Mouse (Mus musculus) adrenal gland, postnatal 25 days (tissue): ENCODE measurements at regions not wholly inside any gene's neighbourhood (a gene's known extent, or its start where the extent isn't known, plus 50 kb on each side); places are given as distances from the start of the nearest gene placed in this dataset.

Experiments
- DNase-seq: peaks from one replicate; pipeline ENCODE4 v3.0.0; 2021; ENCODE audit warnings: mixed read lengths

DNA sequence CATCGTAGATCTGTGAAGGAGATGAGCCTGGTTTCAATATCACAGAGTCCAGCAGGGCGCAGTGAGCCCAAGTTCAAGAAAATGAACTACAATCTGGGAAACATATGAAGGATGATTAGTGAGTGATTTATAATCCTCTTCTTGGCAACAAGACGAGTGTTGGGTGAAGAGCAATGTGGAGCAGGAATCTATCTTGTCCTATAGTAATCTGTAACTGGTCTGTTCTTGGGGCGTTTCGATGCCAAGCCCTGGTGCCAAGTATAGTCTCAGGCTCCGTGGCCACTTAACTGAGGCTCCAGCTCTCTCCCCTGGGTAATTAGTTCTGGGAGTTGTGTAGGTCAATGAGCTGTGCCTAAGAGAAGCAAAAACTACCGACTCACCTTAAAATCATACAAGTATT, 154.4 kb upstream of the Gorab start:
- DNase-seq: no peak

DNA sequence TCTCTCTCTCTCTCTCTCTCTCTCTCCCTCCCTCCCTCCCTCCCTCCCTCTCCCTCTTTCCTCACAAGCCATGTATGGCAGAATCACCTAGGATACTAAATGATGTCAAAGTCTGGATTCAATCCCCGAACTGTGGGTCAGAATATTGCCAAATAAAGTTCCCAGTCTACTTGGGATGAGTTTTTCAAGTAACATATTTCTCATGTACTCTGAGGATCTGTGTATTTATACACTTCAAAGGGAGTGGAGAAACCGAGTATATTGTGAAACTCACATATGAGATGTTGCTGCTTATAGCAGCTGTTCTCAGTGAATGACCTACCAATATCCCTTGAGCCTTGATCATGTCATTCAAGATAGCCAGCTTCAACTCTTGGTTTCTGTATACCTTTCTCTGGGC, 151.7 kb upstream of the Gorab start:
- no peak for DNase-seq

DNA sequence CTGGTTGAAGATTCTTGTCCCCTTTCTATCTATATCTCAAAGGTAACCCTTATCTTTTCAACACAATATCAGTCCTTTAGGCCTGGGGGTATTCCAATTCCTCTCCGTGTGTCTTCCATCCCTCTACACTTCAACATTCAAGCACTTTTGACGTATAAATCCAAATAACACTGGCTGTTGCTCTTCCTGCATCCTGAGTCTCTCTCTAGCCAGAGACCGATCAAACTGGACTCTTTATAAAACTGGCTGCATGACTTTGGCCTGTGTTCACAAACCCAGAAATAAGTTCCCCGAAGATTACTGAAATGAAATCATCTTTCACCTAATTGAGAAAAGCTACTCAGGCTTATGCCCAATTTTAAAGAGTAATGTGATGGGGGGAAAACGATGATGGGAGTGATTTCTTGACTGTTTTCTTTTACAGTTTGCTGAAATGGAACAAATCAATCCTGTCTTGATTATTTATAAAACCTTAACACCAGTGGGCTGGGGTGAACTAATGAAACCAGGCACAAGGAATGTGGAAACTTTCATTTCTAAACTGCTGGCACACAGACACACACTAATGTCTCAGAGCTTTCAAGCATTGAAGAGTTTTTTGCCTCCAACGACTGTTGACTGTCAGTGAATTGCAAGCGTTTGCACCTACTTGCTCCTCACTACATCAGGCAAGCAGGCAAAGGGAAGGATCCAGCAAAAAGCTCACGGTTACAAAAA, 135.5 kb upstream of the Gorab start:
- DNase-seq: no peak

DNA sequence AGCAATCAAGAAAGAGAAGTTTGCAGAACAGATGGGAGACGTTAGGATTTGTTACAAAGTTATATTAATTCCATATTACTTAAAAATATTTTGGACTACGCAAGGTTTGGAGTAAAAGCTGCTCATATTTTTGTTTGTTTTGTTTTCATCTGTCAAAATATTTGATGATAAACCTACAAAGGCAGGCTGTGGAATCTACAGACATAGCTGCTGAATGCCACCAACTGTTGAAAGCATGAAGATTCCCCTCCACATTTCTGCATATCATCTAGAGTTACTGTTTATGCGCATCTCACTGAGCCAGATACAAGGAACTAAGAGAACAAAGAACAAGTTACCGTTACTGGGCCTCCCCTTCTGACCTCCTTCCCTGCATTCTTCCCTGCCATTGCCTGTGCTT, 127.1 kb upstream of the Gorab start:
- no peak for DNase-seq

DNA sequence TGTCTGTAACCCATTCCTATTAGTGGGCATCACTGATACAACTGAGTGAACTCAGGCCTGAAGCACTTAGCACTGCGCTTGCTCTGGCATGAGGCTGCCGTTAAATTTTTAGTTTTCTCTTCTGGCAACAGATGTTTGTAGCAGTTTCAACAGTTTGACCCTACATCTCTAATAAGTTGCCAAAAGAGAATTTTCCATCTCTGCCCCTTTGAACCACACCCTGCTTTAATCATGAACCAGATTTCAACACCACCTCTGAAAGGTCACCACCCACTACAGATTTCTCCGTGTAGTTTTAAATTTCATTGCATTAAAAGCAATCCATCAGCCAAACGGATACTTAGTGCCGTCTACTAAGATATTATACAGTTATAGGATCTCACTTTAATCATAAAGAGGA, 114.5 kb upstream of the Gorab start:
- no peak for DNase-seq

DNA sequence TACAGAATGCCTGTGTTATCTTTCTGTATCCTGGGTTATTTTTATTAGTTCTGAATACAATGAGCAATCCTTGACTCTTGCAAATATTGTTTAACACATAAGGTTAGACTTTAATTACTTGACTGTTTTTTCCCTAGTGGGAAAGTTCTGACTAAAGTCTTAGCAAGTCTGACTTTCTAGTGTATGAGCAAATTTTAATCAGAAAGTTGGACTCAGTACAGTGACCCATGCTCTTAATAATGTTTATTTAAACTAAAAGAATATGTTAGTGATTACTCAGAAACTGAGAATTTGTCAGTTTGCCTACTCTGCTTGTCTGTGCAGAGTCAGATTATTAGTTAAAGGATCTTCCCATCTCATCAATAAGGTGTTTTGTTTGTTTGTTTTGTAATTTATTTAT, 109.4 kb upstream of the Gorab start:
- no peak for DNase-seq

DNA sequence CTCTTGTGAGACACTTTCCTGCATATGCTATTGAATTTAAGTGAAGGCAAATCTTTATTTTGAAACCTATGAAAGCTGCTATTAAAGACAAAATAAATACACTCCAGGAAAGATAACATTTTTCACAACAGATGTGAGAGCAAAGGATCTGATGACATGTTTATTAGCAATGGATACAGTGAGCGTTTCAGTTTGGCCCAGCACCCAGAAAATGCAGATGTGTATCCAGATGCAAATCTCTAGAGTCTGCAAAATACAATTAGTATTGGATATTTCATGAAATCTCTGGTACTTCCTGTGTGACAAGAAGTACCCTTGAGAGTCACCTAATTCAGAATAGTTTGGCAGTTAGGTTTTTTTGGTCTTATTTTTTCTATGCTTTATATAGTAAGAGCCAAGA, 108.5 kb upstream of the Gorab start:
- DNase-seq: no peak

DNA sequence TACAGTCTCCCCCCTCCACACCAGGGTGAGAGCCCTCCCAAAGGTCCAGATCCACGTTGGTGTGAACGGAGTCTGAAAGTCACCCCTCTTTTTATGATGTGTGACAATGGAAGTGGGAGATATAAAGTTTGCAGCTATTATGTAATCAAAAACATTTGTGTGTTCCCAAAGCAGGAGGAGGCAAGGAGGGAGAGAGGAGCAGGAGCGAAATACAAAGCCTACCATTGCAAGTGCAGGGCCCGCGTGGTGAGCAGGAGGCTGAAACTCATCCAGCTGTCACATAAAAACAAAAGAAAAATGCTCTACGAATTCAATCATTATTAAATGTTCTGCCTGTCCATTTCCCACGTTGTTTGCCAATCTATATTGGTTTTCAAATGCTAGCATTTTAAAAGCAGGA, 101.6 kb upstream of the Gorab start:
- no peak for DNase-seq

DNA sequence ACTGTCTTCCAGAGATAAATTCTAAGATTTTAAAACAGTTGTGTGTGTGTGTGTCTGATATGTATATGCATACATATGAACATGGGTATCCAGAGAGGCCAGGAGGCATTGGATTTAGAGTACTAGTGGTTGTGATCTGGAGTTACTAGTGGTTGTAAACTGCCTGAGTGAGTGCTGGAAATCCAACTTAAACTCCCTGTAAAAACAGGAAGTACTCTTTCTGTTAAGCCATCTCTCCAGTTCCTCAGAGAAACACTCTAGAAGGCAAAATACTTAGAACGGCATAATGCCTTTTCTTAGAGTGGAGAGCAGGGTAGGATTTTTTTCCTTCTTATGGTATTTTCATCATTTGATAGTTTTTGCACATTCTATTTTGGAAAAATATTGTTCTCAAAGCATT, 99.1 kb upstream of the Gorab start:
- no peak for DNase-seq

DNA sequence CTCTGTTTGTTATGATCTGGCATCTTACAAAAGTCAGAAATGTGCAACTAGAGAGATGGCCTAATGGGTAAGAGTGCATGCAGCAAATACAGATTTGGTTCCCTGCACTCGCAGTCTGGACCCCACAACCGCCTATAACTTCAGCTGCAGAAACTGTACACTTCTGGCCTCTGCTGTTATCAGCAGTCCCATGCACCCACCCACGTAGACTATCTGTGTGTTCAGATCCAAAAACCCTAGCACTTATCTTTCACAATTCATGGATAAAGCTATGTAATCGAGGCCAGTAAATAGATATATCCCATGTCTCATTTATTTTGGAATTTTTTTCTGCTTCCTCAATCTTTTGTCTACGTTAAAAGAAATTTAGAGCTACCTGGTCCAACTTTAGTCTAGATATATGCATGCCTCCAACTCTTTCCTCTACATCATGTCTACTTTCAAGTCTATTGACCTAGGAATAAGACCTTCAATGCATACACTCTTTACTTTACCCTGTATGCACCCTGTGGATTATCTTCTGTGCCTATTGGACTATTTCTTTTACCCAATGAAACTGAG, 95.0 kb upstream of the Gorab start:
- no peak for DNase-seq

DNA sequence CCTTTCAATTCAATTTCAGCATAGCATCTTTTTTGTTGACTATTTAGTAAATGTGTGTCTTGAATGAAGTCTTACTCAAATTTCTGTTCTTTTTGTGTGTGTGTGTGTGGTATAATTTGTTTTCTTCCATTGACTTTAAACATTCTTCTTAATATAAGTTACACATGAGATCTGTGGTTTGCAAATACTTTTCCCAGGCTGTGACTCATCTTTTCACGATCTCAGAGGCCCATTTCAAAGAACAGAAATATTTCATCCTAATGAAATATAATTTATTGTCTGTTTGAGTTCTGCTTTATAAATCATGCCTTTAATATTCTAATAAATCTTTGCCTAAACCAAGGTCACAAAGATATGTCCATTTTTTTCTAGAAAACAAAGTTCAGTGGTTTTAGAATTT, 92.9 kb upstream of the Gorab start:
- no peak for DNase-seq

DNA sequence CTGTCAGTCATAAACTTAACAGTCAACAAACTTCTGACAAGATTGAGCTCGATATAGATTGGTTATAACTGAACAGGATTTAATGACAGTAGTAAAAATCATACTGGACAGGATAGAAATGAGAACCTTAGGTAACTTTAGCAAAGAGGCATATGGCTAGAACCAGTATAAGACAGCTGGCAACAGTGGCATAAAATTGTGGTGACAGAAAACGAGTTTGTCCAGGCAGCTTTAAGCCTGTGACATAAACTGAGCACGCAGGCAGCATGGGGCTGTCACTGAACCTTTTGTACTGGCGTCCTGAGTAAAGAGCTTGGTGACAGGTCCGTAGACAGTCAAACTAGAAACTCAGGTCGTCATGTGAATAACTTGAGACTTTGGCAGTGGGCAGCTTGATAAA, 85.1 kb upstream of the Gorab start:
- DNase-seq: no peak

DNA sequence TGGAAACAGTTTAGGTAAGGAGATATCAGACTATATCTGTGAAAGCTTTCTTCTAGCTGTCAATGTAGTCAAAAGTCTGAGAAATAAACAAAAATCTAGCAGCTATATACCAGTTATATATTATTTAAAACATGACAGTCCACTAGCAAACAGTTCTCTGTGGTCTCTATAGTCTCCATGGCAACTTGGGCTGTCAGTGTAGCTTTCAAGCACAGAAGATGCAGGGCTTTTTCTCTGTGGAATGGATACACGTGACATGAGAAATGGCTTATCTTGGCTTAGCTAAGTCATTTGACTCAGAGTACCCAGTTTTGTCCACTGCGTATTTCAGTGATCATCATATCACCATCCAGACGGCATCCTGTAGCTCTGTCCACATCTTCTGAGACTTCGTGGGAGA, 84.6 kb upstream of the Gorab start:
- DNase-seq: no peak

DNA sequence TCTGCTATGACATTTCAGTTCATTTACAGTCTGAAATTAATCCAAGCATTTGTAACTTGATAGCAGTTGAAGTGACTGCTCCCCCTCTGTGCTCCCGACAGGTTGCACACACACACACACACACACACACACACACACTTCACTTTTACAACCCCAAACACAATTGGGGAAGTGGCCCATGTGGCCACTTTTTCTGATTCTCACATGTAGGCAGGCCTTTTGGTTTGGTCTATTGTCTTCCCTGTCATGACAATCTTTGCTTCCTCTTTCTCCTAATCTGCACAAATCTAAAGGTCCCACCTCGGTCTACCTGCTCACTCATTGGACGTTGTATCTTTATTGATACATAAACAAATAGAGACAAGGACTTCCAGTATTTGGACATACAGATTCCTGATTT, 79.6 kb upstream of the Gorab start:
- DNase-seq: no peak

DNA sequence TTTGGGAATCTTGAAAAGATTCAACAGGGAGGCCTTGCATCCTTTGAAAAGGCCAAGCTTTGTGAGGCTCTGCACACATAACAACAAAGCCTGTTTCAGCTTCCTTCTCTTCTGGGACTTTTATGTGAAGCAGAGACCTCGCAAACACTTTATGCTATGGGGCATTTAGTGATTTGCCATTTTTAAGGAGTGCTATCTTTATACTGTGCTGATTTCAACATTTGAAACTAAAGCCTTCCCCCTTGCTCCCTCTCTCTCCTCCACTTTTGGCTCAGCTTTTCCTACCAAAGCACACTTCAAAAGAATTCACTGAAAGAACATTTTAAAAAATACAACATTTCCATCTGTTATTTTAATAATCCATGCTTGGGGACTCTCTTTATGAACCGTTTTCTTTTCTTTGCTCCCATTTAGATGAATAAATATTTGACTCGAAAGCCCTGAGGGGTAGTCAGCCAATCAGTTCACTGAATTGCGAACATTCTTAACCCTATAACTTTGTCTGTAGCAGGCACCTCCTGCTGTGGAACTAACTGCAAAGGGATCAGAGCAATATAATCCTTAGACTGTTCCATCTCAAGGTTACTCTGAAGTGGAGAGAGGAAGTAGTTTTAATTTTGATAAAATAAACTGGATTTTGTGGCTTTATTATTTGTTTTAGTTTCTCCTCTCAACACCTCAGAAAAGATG, 74.2 kb upstream of the Gorab start:
- DNase-seq: no peak

DNA sequence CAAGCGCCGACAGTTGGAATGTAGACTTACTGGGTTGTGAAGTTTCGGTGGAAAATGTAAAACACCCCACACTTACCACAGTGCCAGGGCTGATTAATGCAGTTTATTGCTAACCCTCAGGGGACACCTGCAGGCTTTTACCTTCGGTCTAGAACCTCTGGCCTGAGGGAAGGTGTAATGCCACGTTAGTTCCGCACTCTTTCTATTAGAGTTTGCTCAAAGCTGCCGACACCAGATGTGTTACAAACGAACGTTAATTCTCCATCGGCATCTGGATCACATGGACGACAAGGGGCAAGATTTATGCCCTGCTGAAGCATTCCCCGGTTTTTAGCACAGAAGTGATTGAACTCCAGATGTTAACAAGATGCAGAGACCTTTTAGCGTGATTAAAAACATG, 57.7 kb upstream of the Gorab start:
- no peak for DNase-seq

DNA sequence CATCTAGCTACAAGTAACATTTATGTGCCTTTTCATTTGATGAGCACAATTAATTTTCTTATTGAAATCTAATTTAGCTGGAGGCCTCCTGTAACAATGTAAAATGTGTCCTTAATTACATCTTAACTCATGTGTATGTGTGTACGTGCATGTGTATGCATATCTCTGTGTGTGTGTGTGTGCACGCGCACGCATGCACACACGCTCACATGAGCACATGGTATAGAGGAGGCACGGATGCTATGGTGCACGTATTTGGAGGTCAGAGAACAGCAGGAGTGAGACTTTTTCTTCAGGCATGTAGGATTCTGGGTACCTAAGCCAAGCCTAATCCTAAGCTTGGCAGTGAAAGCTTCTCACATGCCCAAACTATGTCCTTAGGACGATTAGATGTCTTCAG, 52.9 kb upstream of the Gorab start:
- DNase-seq: no peak
